Mouse (Mus musculus) c-Kit-positive CD71-negative TER-119-negative erythroid progenitor cells, embryonic 14.5 days (primary cell): Measurements from ENCODE around the gene Colgalt2.
A peak's percentile ranks its signal among the peaks of the same experiment; 100 is the strongest.
"Not testable (repeated sequence)": the region's sequence is repeated elsewhere in the genome, so short reads cannot be mapped to it uniquely, and the experiment has no call there.

Source experiments
- DNase-seq: peaks from one replicate; pipeline ENCODE4 v3.0.0-alpha.2; 2013; ENCODE audit warnings: low read depth

Colgalt2 gene

GRCm38 (mm10) chr1:152417602-152418001 is 18.0 kb downstream of the Colgalt2 start:
- no peak for DNase-seq

DNA sequence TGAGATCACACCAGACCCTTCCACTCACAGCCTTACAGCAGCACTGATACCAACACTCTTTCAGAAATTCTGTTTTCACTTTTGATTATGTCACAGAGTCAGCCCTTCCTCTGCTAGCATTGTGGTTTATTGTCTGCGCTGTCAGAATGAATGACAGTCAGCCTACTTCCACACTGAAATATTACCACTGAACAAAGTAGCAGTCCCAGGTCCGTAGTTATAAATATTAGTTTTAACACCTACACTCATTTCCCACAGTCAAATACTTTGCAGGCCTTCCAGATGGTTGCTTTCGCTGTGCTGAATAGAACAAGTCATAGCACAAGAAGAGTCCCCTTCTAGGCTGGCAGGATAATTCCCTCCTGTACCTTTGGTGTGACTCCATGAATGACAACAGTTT is 22.7 kb downstream of the Colgalt2 start:
- DNase-seq: no peak

DNA sequence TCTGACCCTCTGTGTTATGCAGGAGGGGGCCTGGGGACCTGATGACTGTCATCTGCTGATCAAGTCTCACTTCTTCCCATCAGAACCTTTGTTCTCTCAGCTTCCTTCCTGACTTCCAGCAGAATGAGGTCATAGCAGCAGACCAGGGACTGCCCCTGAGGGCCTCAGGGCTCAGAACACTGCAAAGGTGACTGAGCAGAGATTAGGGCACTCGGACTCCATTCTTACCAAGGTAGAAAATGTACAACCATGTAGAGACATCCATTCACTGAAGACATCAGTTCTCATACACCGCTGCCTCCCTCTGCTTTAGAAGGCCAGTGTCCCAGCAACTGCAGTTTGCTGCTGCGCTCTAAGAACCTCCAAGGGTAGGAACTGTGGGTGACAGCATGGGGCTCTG is 23.4 kb downstream of the Colgalt2 start:
- no peak for DNase-seq

DNA sequence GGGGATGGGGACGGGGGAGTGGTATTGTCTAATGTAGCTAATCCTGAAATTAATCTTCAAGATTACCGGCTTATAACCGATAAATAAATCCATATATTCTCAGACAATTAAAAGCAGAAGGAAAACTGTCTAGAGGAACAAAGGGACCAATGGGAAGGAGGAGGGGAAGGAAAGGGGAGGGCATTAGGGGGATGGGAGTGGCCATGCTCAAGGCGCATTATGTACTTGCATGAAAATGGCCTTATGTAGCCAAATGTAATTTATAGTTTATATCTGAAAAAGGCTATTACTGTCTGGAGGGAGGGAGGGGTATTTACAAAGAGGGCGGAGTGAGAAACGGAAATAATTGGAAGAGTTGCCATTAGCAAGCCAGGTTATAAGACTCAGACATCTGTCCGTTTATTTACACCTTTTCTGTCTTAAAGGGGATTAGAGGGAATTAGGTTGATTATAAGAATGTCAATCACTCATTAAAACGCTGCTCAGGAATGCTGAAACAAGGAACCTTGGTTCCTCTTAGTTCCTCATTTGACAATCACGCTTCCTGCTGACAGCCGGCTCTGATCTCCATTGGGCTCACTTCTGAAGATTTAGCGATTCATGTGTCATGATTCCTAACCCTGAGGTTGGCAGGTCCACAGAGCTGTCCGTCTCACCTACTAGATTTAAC is 28.4 kb downstream of the Colgalt2 start:
- peak; percentile 9 for DNase-seq

- no peak for DNase-seq
Observed at GRCm38 (mm10) chr1:152429805-152430204, 30.2 kb downstream of the Colgalt2 start.

DNA sequence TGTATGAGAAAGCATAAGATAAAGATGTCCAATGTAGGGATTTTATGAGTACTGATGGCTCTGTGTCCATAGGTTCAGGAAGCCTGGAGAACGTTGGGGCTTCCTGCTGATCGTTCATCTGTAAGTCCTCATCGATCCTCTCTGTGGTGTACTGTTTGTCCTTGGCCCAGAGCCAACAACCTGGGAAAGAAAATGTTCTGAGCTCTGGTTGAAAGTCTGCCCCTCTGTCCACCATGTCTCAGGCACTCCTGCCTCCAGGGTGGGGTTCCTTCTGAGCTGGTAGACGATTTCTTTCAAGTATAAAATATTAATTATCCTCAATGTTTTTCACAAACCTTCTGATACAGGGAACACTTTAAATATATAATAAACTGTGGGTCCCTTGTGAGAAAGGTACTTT is 34.5 kb downstream of the Colgalt2 start:
- DNase-seq: no peak

DNA sequence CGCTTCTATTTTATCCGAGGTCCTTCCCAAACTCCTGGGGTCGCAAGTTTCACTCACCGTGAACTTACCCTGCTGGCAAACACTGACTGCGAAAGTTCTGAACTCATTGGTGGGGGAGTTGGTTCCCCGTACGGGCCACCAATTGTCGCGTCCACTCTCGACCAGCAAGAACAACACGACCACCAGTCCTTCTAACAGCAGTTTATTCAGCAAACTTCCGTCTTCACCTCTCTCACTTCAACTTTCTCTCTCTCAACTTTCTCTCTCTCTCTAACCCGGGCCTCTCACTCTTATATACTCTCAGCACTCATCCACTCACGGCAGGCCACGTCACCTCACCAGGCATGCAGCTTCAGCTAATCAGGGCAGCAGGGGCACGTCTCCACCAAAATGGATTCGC is 37.9 kb downstream of the Colgalt2 start:
- DNase-seq: not testable (repeated sequence)

GRCm38 (mm10) chr1:152439408-152439807 is 39.8 kb downstream of the Colgalt2 start:
- DNase-seq: no peak

DNA sequence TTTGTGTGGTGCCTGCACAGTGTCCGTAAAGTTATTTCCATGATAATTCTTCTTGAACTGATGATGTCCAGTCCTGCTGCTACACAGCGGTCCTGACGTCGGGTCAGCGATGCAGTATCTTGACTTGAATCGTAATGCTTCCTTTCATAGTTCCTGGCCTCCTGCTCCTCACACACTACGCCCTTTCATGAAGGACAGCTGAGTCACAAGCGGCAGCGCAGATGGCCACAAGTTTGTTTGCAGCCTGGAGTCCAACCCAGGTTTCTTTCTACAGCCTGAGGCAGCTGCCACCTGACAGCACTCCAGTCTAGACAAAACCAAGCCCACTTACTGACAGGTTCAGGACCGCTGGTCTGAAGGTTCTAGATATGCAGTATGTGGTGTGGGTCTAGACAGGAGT is 40.2 kb downstream of the Colgalt2 start:
- no peak for DNase-seq

- DNase-seq: no peak
Observed at GRCm38 (mm10) chr1:152444630-152445029, 45.0 kb downstream of the Colgalt2 start.

GRCm38 (mm10) chr1:152445925-152446324 is 46.3 kb downstream of the Colgalt2 start:
- no peak for DNase-seq

GRCm38 (mm10) chr1:152454536-152454935 is 54.9 kb downstream of the Colgalt2 start:
- DNase-seq: no peak

GRCm38 (mm10) chr1:152455275-152456243 is 55.9 kb downstream of the Colgalt2 start:
- no peak for DNase-seq

- DNase-seq: no peak
Observed at GRCm38 (mm10) chr1:152456266-152456665, 56.6 kb downstream of the Colgalt2 start.

- DNase-seq: no peak
Observed at GRCm38 (mm10) chr1:152457596-152457995, 58.0 kb downstream of the Colgalt2 start.

DNA sequence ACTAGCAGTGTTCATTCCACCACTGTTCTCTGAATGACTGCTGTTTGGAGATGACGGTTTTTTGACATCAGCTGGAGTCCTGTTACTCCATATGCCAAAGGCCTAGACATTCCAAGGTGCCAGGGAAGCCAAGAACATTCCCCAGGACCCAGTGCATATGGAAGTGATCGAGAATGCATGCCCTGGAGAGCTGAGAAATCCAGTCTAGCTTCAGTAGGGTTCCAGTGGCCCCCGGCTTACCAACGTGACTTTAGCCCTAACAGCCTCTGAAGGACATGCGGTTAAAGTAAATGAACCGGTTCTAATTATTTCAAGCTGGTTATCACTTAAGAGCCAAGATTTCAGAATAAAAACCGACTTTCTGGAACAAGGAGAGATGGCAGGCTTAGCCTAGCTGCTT is 59.4 kb downstream of the Colgalt2 start:
- no peak for DNase-seq

- DNase-seq: no peak
Observed at GRCm38 (mm10) chr1:152460931-152461330, 61.3 kb downstream of the Colgalt2 start.

DNA sequence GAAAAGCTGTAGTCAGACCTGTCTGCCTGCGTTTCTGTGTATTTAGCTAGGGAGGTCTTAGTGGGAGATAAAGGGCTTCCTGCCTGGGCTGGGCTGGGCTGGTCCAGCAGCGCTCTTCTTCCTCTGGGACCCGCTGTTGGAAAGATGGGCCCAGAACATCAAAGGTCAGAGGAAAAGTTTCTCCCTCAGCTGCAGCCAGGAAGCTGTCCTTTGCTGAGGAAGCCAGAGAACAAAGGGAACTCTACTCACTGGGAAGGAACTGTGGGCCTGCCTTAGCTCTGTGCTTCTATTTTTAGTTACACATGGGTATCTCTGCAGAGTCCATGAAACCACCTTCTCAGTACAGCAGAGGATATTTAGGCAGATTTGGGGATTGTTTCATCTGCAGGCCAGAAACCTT is 62.2 kb downstream of the Colgalt2 start:
- no peak for DNase-seq

- no peak for DNase-seq
Observed at GRCm38 (mm10) chr1:152462348-152462747, 62.7 kb downstream of the Colgalt2 start.

DNA sequence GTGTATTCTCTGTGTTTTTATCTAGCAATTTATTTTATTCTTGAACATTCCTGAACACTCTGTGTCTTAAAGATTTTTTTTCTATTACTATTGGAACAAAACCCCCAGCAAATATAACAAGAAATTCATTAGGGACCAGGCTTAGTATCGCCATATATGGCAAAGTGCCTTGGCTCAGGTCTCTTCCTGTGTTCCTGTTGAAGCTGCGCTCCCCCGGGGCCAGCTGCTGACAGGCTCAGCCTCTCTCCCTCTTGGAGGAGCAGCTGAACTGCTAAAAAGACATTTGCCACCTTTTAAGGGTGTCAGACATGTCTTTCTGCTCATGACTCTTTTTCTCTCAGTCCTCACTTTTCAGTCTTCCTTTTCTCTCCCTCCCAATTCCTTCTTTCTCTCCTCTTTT is 66.7 kb downstream of the Colgalt2 start:
- no peak for DNase-seq

DNA sequence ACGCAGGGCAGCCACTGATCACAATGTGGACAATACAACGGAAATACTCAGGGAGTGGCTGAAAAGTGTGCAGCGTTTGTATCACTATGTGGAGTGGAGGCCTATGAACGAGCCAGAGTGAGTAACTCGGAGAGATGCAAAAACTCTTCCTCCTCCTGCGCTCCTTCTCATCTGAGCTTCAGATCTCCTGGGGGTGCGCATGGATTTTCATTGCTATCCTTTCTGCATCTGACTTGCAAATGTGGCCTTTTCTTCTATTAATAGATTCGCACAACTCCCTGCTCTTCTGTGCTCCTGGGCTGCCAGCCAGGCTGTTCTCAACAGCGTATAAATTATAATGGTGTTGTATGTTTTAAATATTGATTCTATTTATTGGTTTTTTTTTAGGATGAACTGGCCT is 68.8 kb downstream of the Colgalt2 start:
- no peak for DNase-seq

- DNase-seq: no peak
Observed at GRCm38 (mm10) chr1:152476126-152476525, 76.5 kb downstream of the Colgalt2 start.

- no peak for DNase-seq
Observed at GRCm38 (mm10) chr1:152490842-152491241, 91.2 kb downstream of the Colgalt2 start.
